Mouse (Mus musculus) neural tube, embryonic 14.5 days (tissue): ENCODE results near the gene Ets1. TPM values are rescaled to one million over a fixed set of nuclear protein-coding genes. Genes with fewer than 3 reads are reported as not detected.

Experiments
- ATAC-seq: fragments of 200-750 bp; cut with Nextera tagmentation; 2 replicates; pipeline ENCODE4 v1.8.0; 2017; ENCODE audit warnings: low read depth, mild to moderate bottlenecking, moderate TSS enrichment, moderate library complexity
- H3K27ac ChIP-seq: fragments of 300-500 bp; sonication (generic); 2 replicates; pipeline ENCODE4 v1.5.1; 2014; ENCODE audit warnings: low read depth, mild to moderate bottlenecking, control low read depth, low read length, moderate library complexity, mixed read lengths
- H3K27me3 ChIP-seq: fragments of 300-500 bp; sonication (generic); 2 replicates; pipeline ENCODE4 v1.6.1; 2014; ENCODE audit warnings: low read length; ENCODE audit not compliant: control insufficient read depth, insufficient read depth
- H3K36me3 ChIP-seq: fragments of 300-500 bp; sonication (generic); 2 replicates; pipeline ENCODE4 v1.6.1; 2014; ENCODE audit warnings: low read length, mixed read lengths; ENCODE audit not compliant: control insufficient read depth, insufficient read depth
- H3K4me1 ChIP-seq: fragments of 300-500 bp; sonication (generic); 2 replicates; pipeline ENCODE4 v1.6.1; 2014; ENCODE audit warnings: low read length; ENCODE audit not compliant: control insufficient read depth, insufficient read depth
- H3K4me2 ChIP-seq: fragments of 300-500 bp; sonication (generic); 2 replicates; pipeline ENCODE4 v1.6.1; 2014; ENCODE audit warnings: mild to moderate bottlenecking, low read depth, low read length, control low read depth
- H3K4me3 ChIP-seq: fragments of 300-500 bp; sonication (generic); 2 replicates; pipeline ENCODE4 v1.5.1; 2014; ENCODE audit warnings: low read depth, low read length, control low read depth, mixed read lengths
- H3K9ac ChIP-seq: fragments of 300-500 bp; sonication (generic); replicated peaks from 2 replicates; pipeline ENCODE4 v1.6.1; 2014; ENCODE audit warnings: low read depth, mild to moderate bottlenecking, control low read depth, low read length, mixed read lengths
- H3K9me3 ChIP-seq: fragments of 300-500 bp; sonication (generic); 2 replicates; pipeline ENCODE4 v1.6.1; 2016; ENCODE audit warnings: low read length; ENCODE audit not compliant: control insufficient read depth
- WGBS: fragments of 180-500 bp; shearing (Covaris S2); extraction: QIAGEN DNeasy Blood & Tissue Kit; methylation state at CpG from one replicate; pipeline ENCODE4 v1.1.7; 2014; 5-methylcytosine and 5-hydroxymethylcytosine counted together
- polyA plus RNA-seq: library from polyadenylated mRNA; unstranded; fragments of >200 nt; fragmentation: Nextera tagmentation; extraction: Ambion mirVana; gene quantifications from 2 replicates; pipeline ENCODE4 v1.2.1, GENCODE M21; 2014

Ets1 gene
- polyA plus RNA-seq, 1 experiment from 2014 or later: 11.6 TPM

- H3K4me3 ChIP-seq: no peak overlapping the region
- no peaks in the 10 kb centered on the region for H3K9me3 ChIP-seq
- H3K4me1 ChIP-seq: no peaks in the 10 kb centered on the region
- H3K9ac ChIP-seq: no peak overlapping the region
- H3K27me3 ChIP-seq: peaks cover 9% of the 10 kb centered on the region; the same call in 1 of the 2 replicates
- WGBS: 85% methylated on average over 20 of the region's 20 CpGs
- ATAC-seq: no peak
- H3K4me2 ChIP-seq: no peak overlapping the region
- no peak overlapping the region for H3K27ac ChIP-seq
- H3K36me3 ChIP-seq: no peaks in the 10 kb centered on the region
Measured at GRCm38 (mm10) chr9:32701126-32701997, 65.3 kb downstream of the Ets1 start.

- Histone ChIP-seq H3K27ac (no peak overlapping the region), H3K4me3 (no peak overlapping the region), H3K27me3 (peaks cover 9% of the 10 kb centered on the region; the same call in 1 of the 2 replicates), H3K9ac (no peak overlapping the region), H3K4me2 (no peak overlapping the region), H3K36me3 (no peaks in the 10 kb centered on the region), H3K4me1 (no peaks in the 10 kb centered on the region), H3K9me3 (no peaks in the 10 kb centered on the region)
- ATAC-seq: no peak
- WGBS: 90% methylated on average over 2 of the region's 2 CpGs
Measured at GRCm38 (mm10) chr9:32701998-32702305, 65.9 kb downstream of the Ets1 start.

- WGBS: 53% methylated on average over 4 of the region's 4 CpGs
- H3K27ac ChIP-seq: no peak overlapping the region
Measured at GRCm38 (mm10) chr9:32702836-32703395, 66.9 kb downstream of the Ets1 start.

GRCm38 (mm10) chr9:32703976-32704745 lies 68.1 kb downstream of the Ets1 start:
- H3K36me3 ChIP-seq: no peaks in the 10 kb centered on the region
- 75% methylated on average over 7 of the region's 7 CpGs for WGBS
- H3K4me3 ChIP-seq: no peak overlapping the region
- H3K4me2 ChIP-seq: no peak overlapping the region
- H3K4me1 ChIP-seq: no peaks in the 10 kb centered on the region
- H3K27me3 ChIP-seq: peaks cover 7% of the 10 kb centered on the region
- no peaks in the 10 kb centered on the region for H3K9me3 ChIP-seq
- no peak for ATAC-seq
- H3K27ac ChIP-seq: no peak overlapping the region
- H3K9ac ChIP-seq: no peak overlapping the region

More at GRCm38 (mm10) chr9:32702836-32703395, 66.9 kb downstream of the Ets1 start:
- no peak overlapping the region for H3K4me2 ChIP-seq
- no peaks in the 10 kb centered on the region for H3K36me3 ChIP-seq
- peaks cover 6% of the 10 kb centered on the region; the same call in 1 of the 2 replicates for H3K27me3 ChIP-seq
- no peak for ATAC-seq
- no peak overlapping the region for H3K4me3 ChIP-seq
- H3K4me1 ChIP-seq: no peaks in the 10 kb centered on the region
- H3K9me3 ChIP-seq: no peaks in the 10 kb centered on the region
- no peak overlapping the region for H3K9ac ChIP-seq

- Histone ChIP-seq H3K9ac (no peak overlapping the region), H3K36me3 (no peaks in the 10 kb centered on the region), H3K4me1 (no peaks in the 10 kb centered on the region), H3K27me3 (peaks cover 2% of the 10 kb centered on the region; the same call in 1 of the 2 replicates), H3K9me3 (no peaks in the 10 kb centered on the region), H3K4me3 (no peak overlapping the region), H3K4me2 (no peak overlapping the region), H3K27ac (no peak overlapping the region)
- WGBS: 80% methylated on average over 9 of the region's 9 CpGs
- ATAC-seq: no peak
Measured at GRCm38 (mm10) chr9:32705827-32706478, 69.9 kb downstream of the Ets1 start.

GRCm38 (mm10) chr9:32707436-32707835 lies 71.4 kb downstream of the Ets1 start:
- H3K27me3 ChIP-seq: peaks cover 2% of the 10 kb centered on the region; the same call in 1 of the 2 replicates
- H3K4me3 ChIP-seq: no peak overlapping the region
- ATAC-seq: no peak
- H3K9me3 ChIP-seq: no peaks in the 10 kb centered on the region
- H3K27ac ChIP-seq: no peak overlapping the region
- 73% methylated on average over 3 of the region's 3 CpGs for WGBS
- no peak overlapping the region for H3K4me2 ChIP-seq
- H3K4me1 ChIP-seq: no peaks in the 10 kb centered on the region
- no peak overlapping the region for H3K9ac ChIP-seq
- H3K36me3 ChIP-seq: no peaks in the 10 kb centered on the region

GRCm38 (mm10) chr9:32708491-32708890 lies 72.5 kb downstream of the Ets1 start:
- H3K4me1 ChIP-seq: no peaks in the 10 kb centered on the region
- H3K27me3 ChIP-seq: peaks cover 2% of the 10 kb centered on the region; the same call in 1 of the 2 replicates
- H3K36me3 ChIP-seq: no peaks in the 10 kb centered on the region
- H3K4me3 ChIP-seq: no peak overlapping the region
- 89% methylated on average over 6 of the region's 6 CpGs for WGBS
- H3K9ac ChIP-seq: no peak overlapping the region
- H3K4me2 ChIP-seq: no peak overlapping the region
- ATAC-seq: no peak
- no peak overlapping the region for H3K27ac ChIP-seq
- no peaks in the 10 kb centered on the region for H3K9me3 ChIP-seq

- Histone ChIP-seq H3K9me3 (no peaks in the 10 kb centered on the region), H3K9ac (no peak overlapping the region), H3K36me3 (no peaks in the 10 kb centered on the region), H3K4me1 (no peaks in the 10 kb centered on the region), H3K27ac (no peak overlapping the region), H3K4me2 (no peak overlapping the region), H3K4me3 (no peak overlapping the region), H3K27me3 (peaks cover 2% of the 10 kb centered on the region; the same call in 1 of the 2 replicates)
- no peak for ATAC-seq
- WGBS: 41% methylated on average over 5 of the region's 5 CpGs
Measured at GRCm38 (mm10) chr9:32709359-32709758, 73.3 kb downstream of the Ets1 start.
